Mouse (Mus musculus) neural tube, embryonic 14.5 days (tissue): ENCODE data around the gene Ccnq. TPM values are rescaled to one million over a fixed set of nuclear protein-coding genes. Genes with fewer than 3 reads are reported as not detected.
"Not testable (repeated sequence)": the region's sequence is repeated elsewhere in the genome, so short reads cannot be mapped to it uniquely, and the experiment has no call there.

ENCODE experiments used
- ATAC-seq: fragments of 200-750 bp; cut with Nextera tagmentation; 2 replicates; pipeline ENCODE4 v1.8.0; 2017; ENCODE audit warnings: low read depth, mild to moderate bottlenecking, moderate TSS enrichment, moderate library complexity
- H3K27ac ChIP-seq: fragments of 300-500 bp; sonication (generic); 2 replicates; pipeline ENCODE4 v1.5.1; 2014; ENCODE audit warnings: low read depth, mild to moderate bottlenecking, control low read depth, low read length, moderate library complexity, mixed read lengths
- H3K27me3 ChIP-seq: fragments of 300-500 bp; sonication (generic); 2 replicates; pipeline ENCODE4 v1.6.1; 2014; ENCODE audit warnings: low read length; ENCODE audit not compliant: control insufficient read depth, insufficient read depth
- H3K36me3 ChIP-seq: fragments of 300-500 bp; sonication (generic); 2 replicates; pipeline ENCODE4 v1.6.1; 2014; ENCODE audit warnings: low read length, mixed read lengths; ENCODE audit not compliant: control insufficient read depth, insufficient read depth
- H3K4me1 ChIP-seq: fragments of 300-500 bp; sonication (generic); 2 replicates; pipeline ENCODE4 v1.6.1; 2014; ENCODE audit warnings: low read length; ENCODE audit not compliant: control insufficient read depth, insufficient read depth
- H3K4me2 ChIP-seq: fragments of 300-500 bp; sonication (generic); 2 replicates; pipeline ENCODE4 v1.6.1; 2014; ENCODE audit warnings: mild to moderate bottlenecking, low read depth, low read length, control low read depth
- H3K4me3 ChIP-seq: fragments of 300-500 bp; sonication (generic); 2 replicates; pipeline ENCODE4 v1.5.1; 2014; ENCODE audit warnings: low read depth, low read length, control low read depth, mixed read lengths
- H3K9ac ChIP-seq: fragments of 300-500 bp; sonication (generic); replicated peaks from 2 replicates; pipeline ENCODE4 v1.6.1; 2014; ENCODE audit warnings: low read depth, mild to moderate bottlenecking, control low read depth, low read length, mixed read lengths
- H3K9me3 ChIP-seq: fragments of 300-500 bp; sonication (generic); 2 replicates; pipeline ENCODE4 v1.6.1; 2016; ENCODE audit warnings: low read length; ENCODE audit not compliant: control insufficient read depth
- WGBS: fragments of 180-500 bp; shearing (Covaris S2); extraction: QIAGEN DNeasy Blood & Tissue Kit; methylation state at CpG from one replicate; pipeline ENCODE4 v1.1.7; 2014; 5-methylcytosine and 5-hydroxymethylcytosine counted together
- polyA plus RNA-seq: library from polyadenylated mRNA; unstranded; fragments of >200 nt; fragmentation: Nextera tagmentation; extraction: Ambion mirVana; gene quantifications from 2 replicates; pipeline ENCODE4 v1.2.1, GENCODE M21; 2014

Ccnq gene
- polyA plus RNA-seq, 1 experiment from 2014 or later, result 34.0 TPM

- Histone ChIP-seq H3K9me3 (no peaks in the 10 kb centered on the region), H3K36me3 (no peaks in the 10 kb centered on the region), H3K4me1 (peaks cover 7% of the 10 kb centered on the region; the same call in 1 of the 2 replicates), H3K4me3 (no peak overlapping the region), H3K27me3 (no peaks in the 10 kb centered on the region), H3K4me2 (no peak overlapping the region), H3K27ac (no peak overlapping the region), H3K9ac (no peak overlapping the region)
- 92% methylated on average over 6 of the region's 6 CpGs for WGBS
- no peak for ATAC-seq
Observed at GRCm38 (mm10) chr11:78766069-78766830, 14.7 kb upstream of the Ccnq start.

GRCm38 (mm10) chr11:78764820-78765219 is 13.3 kb upstream of the Ccnq start:
- no peak overlapping the region for H3K4me2 ChIP-seq
- no peaks in the 10 kb centered on the region for H3K36me3 ChIP-seq
- peaks cover 7% of the 10 kb centered on the region; the same call in 1 of the 2 replicates for H3K4me1 ChIP-seq
- no peak overlapping the region for H3K9ac ChIP-seq
- no peaks in the 10 kb centered on the region for H3K27me3 ChIP-seq
- 87% methylated on average over 6 of the region's 6 CpGs for WGBS
- no peak for ATAC-seq
- H3K27ac ChIP-seq, result no peak overlapping the region
- no peaks in the 10 kb centered on the region for H3K9me3 ChIP-seq
- H3K4me3 ChIP-seq, result no peak overlapping the region

- H3K9me3 ChIP-seq, result no peaks in the 10 kb centered on the region
- H3K27me3 ChIP-seq, result no peaks in the 10 kb centered on the region
- no peak overlapping the region for H3K27ac ChIP-seq
- ATAC-seq, result no peak
- H3K9ac ChIP-seq, result no peak overlapping the region
- WGBS, result 74% methylated on average over 8 of the region's 8 CpGs
- no peaks in the 10 kb centered on the region for H3K36me3 ChIP-seq
- peaks cover 7% of the 10 kb centered on the region; the same call in 1 of the 2 replicates for H3K4me1 ChIP-seq
- H3K4me3 ChIP-seq, result no peak overlapping the region
- H3K4me2 ChIP-seq, result no peak overlapping the region
Observed at GRCm38 (mm10) chr11:78764304-78764703, 12.8 kb upstream of the Ccnq start.

- 37% methylated on average over 5 of the region's 5 CpGs for WGBS
- Histone ChIP-seq H3K4me3 (no peak overlapping the region), H3K9me3 (no peaks in the 10 kb centered on the region), H3K27ac (no peak overlapping the region), H3K4me1 (peaks cover 4% of the 10 kb centered on the region; the same call in 1 of the 2 replicates), H3K9ac (no peak overlapping the region), H3K27me3 (no peaks in the 10 kb centered on the region), H3K4me2 (no peak overlapping the region), H3K36me3 (no peaks in the 10 kb centered on the region)
- ATAC-seq, result no peak
Observed at GRCm38 (mm10) chr11:78762201-78762600, 10.7 kb upstream of the Ccnq start.

- Histone ChIP-seq H3K9ac (no peak overlapping the region), H3K4me2 (no peak overlapping the region), H3K4me3 (no peak overlapping the region), H3K27me3 (no peaks in the 10 kb centered on the region), H3K36me3 (no peaks in the 10 kb centered on the region), H3K4me1 (peaks cover 4% of the 10 kb centered on the region; the same call in 1 of the 2 replicates), H3K9me3 (no peaks in the 10 kb centered on the region), H3K27ac (no peak overlapping the region)
- no peak for ATAC-seq
- 46% methylated on average over 9 of the region's 9 CpGs for WGBS
Observed at GRCm38 (mm10) chr11:78761086-78761485, 9.6 kb upstream of the Ccnq start.

GRCm38 (mm10) chr11:78755299-78755698 is 3.8 kb upstream of the Ccnq start:
- Histone ChIP-seq H3K4me2 (no peak overlapping the region), H3K27me3 (no peaks in the 10 kb centered on the region), H3K4me1 (peaks cover 6% of the 10 kb centered on the region; the same call in 1 of the 2 replicates), H3K9ac (no peak overlapping the region), H3K4me3 (no peak overlapping the region), H3K36me3 (no peaks in the 10 kb centered on the region), H3K9me3 (no peaks in the 10 kb centered on the region), H3K27ac (no peak overlapping the region)
- WGBS, result 78% methylated on average over 1 of the region's 1 CpGs
- no peak for ATAC-seq

GRCm38 (mm10) chr11:78754177-78754576 is 2.6 kb upstream of the Ccnq start:
- H3K9ac ChIP-seq, H3K36me3 ChIP-seq, H3K4me3 ChIP-seq, H3K27me3 ChIP-seq, H3K4me2 ChIP-seq, H3K9me3 ChIP-seq, ATAC-seq, H3K27ac ChIP-seq, H3K4me1 ChIP-seq: not testable (repeated sequence)
- 96% methylated on average over 1 of the region's 1 CpGs for WGBS

GRCm38 (mm10) chr11:78753183-78753582 is 1.7 kb upstream of the Ccnq start:
- WGBS, result 50% methylated on average over 1 of the region's 1 CpGs
- no peaks in the 10 kb centered on the region for H3K27me3 ChIP-seq
- no peak overlapping the region for H3K9ac ChIP-seq
- H3K4me3 ChIP-seq, result no peak overlapping the region
- no peaks in the 10 kb centered on the region for H3K36me3 ChIP-seq
- H3K27ac ChIP-seq, result no peak overlapping the region
- ATAC-seq, result no peak
- no peak overlapping the region for H3K4me2 ChIP-seq
- peaks cover 6% of the 10 kb centered on the region; the same call in 1 of the 2 replicates for H3K4me1 ChIP-seq
- no peaks in the 10 kb centered on the region for H3K9me3 ChIP-seq

GRCm38 (mm10) chr11:78751843-78752203 is 294 bp upstream of the Ccnq start:
- peak overlapping the region; percentile 55 for H3K4me3 ChIP-seq
- H3K27ac ChIP-seq, result peak overlapping the region; percentile 86; the same call in 1 of the 2 replicates
- 11% methylated on average over 2 of the region's 2 CpGs for WGBS
- no peaks in the 10 kb centered on the region for H3K27me3 ChIP-seq
- H3K9ac ChIP-seq, result peak overlapping the region; percentile 60
- no peaks in the 10 kb centered on the region for H3K9me3 ChIP-seq
- peaks cover 6% of the 10 kb centered on the region; the same call in 1 of the 2 replicates for H3K4me1 ChIP-seq
- peak overlapping the region; percentile 73 for H3K4me2 ChIP-seq
- ATAC-seq, result no peak; the same call in 1 of the 2 replicates
- H3K36me3 ChIP-seq, result no peaks in the 10 kb centered on the region
